Mouse (Mus musculus) lung, adult 2 months (tissue): ENCODE results near the gene Fam149b.

Experiments used
- CTCF ChIP-seq: fragments of 200-500 bp; IDR thresholded peaks from 2 replicates; pipeline ENCODE4 v1.5.1; 2011; ENCODE audit warnings: mild to moderate bottlenecking, low read length, control low read depth; ENCODE audit not compliant: insufficient read depth
- POLR2A ChIP-seq: fragments of 200-500 bp; IDR thresholded peaks from 2 replicates; pipeline ENCODE4 v1.6.1; 2011; ENCODE audit warnings: low read depth, mild to moderate bottlenecking, control low read depth, low read length, borderline replicate concordance; ENCODE audit errors: extremely low read depth

- TF ChIP-seq CTCF (no peak), POLR2A (no peak)
These were observed 75.1 kb downstream of the Fam149b start for GRCm38 (mm10) chr14:20423046-20423445.
